Mouse (Mus musculus) forebrain, embryonic 14.5 days (tissue): Measurements from ENCODE around the gene Xxylt1. TPM values are rescaled to one million over a fixed set of nuclear protein-coding genes. Genes with fewer than 3 reads are reported as not detected.

ENCODE experiments used
- ATAC-seq: fragments of 200-750 bp; cut with Nextera tagmentation; 2 replicates; pipeline ENCODE4 v1.8.0; 2017; ENCODE audit warnings: mild to moderate bottlenecking, moderate library complexity
- DNase-seq: peaks from one replicate; pipeline ENCODE4 v3.0.0-alpha.2; 2015; ENCODE audit warnings: low spot score
- H3K27ac ChIP-seq: fragments of 300-500 bp; sonication (generic); 2 replicates; pipeline ENCODE4 v1.5.1; 2014; ENCODE audit warnings: low read depth, mild to moderate bottlenecking, control low read depth, low read length, moderate library complexity
- H3K27me3 ChIP-seq: fragments of 300-500 bp; sonication (generic); replicated peaks from 2 replicates; pipeline ENCODE4 v1.6.1; 2014; ENCODE audit warnings: low read length, control low read depth, mixed read lengths; ENCODE audit not compliant: control insufficient read depth, insufficient read depth
- H3K36me3 ChIP-seq: fragments of 300-500 bp; sonication (generic); 2 replicates; pipeline ENCODE4 v1.6.1; 2014; ENCODE audit warnings: low read length, control low read depth; ENCODE audit not compliant: control insufficient read depth, insufficient read depth
- H3K4me1 ChIP-seq: fragments of 300-500 bp; sonication (generic); 2 replicates; pipeline ENCODE4 v1.6.1; 2014; ENCODE audit warnings: antibody characterized with exemption, low read length, control low read depth; ENCODE audit not compliant: control insufficient read depth, insufficient read depth
- H3K4me2 ChIP-seq: fragments of 300-500 bp; sonication (generic); 2 replicates; pipeline ENCODE4 v1.6.1; 2014; ENCODE audit warnings: mild to moderate bottlenecking, control low read depth, low read length
- H3K4me3 ChIP-seq: fragments of 300-500 bp; sonication (generic); 2 replicates; pipeline ENCODE4 v1.5.1; 2014; ENCODE audit warnings: low read depth, low read length, control low read depth
- H3K9ac ChIP-seq: fragments of 300-500 bp; sonication (generic); 2 replicates; pipeline ENCODE4 v1.6.1; 2014; ENCODE audit warnings: mild to moderate bottlenecking, low read length, control low read depth, moderate library complexity
- H3K9me3 ChIP-seq: fragments of 300-500 bp; sonication (generic); replicated peaks from 2 replicates; pipeline ENCODE4 v1.6.1; 2016; ENCODE audit warnings: low read length, control low read depth, mixed read lengths; ENCODE audit not compliant: control insufficient read depth
- WGBS: fragments of 180-500 bp; shearing (Covaris S2); extraction: QIAGEN DNeasy Blood & Tissue Kit; methylation state at CpG from one replicate; pipeline ENCODE4 v1.1.7; 2014; 5-methylcytosine and 5-hydroxymethylcytosine counted together
- polyA plus RNA-seq: library from polyadenylated mRNA; unstranded; fragments of >200 nt; fragmentation: Nextera tagmentation; extraction: Ambion mirVana; gene quantifications from 2 replicates; pipeline ENCODE4 v1.2.1, GENCODE M21; 2014

Gene Xxylt1
- polyA plus RNA-seq, 1 experiment from 2014 or later, result 8.5 TPM

GRCm38 (mm10) chr16:30925496-30925895, 155.7 kb downstream of the Xxylt1 start:
- no peak for DNase-seq

DNA sequence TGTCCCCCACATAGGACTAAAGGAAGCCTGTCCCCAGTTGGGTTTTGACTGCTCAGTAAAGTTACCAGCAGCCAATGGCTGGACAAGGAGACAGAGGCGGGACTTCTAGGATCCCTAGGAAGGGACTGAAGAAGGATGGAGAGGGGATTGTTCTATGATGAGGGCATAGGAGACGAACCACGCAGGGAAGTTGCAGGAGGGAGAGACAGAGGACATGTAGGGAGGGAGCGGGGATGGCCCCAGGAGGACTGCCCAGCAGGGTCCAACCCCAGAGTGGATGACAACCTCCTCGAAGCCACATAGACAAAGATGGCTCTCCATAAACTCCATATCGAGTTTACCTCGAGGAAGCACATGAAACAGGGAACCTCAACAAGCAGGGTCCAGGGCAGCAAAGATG, 157.3 kb downstream of the Xxylt1 start:
- ATAC-seq (no peak), DNase-seq (no peak)
- 71% methylated on average over 7 of the region's 7 CpGs for WGBS

More at GRCm38 (mm10) chr16:30925496-30925895, 155.7 kb downstream of the Xxylt1 start:
- Histone ChIP-seq H3K4me3 (no peak overlapping the region), H3K9ac (no peak overlapping the region), H3K27ac (no peak overlapping the region), H3K4me2 (no peak overlapping the region), H3K27me3 (no peaks in the 10 kb centered on the region), H3K9me3 (no peaks in the 10 kb centered on the region), H3K4me1 (no peaks in the 10 kb centered on the region), H3K36me3 (no peaks in the 10 kb centered on the region)
- no peak for ATAC-seq
- WGBS, result 79% methylated on average over 4 of the region's 4 CpGs

DNA sequence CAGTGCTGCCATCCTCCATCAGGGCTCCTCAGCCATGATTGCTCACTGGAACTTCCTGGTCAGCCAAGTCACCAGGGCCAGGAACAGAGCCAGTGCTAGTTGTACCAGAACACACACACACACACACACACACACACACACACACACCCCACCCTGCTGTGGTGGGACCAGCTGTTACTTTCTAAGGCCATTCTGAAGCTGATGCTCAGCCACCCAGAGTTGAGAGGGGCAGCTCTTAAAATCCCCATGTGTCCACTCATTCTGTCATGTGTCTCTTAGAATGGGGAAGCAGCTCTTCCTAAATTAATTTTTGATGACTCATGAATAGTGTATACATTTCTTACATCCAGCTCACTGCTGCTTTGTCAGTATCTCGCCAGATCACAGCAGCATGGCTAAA, 158.7 kb downstream of the Xxylt1 start:
- ATAC-seq, result no peak
- H3K4me3 ChIP-seq, result no peak overlapping the region
- 69% methylated on average over 1 of the region's 1 CpGs for WGBS
- no peak overlapping the region for H3K4me2 ChIP-seq
- no peak for DNase-seq
- H3K27me3 ChIP-seq, result no peaks in the 10 kb centered on the region
- no peaks in the 10 kb centered on the region for H3K9me3 ChIP-seq
- H3K27ac ChIP-seq, result no peak overlapping the region
- H3K4me1 ChIP-seq, result no peaks in the 10 kb centered on the region
- no peak overlapping the region for H3K9ac ChIP-seq
- no peaks in the 10 kb centered on the region for H3K36me3 ChIP-seq

More for the DNA sequence above, 157.3 kb downstream of the Xxylt1 start:
- Histone ChIP-seq H3K27ac (no peak overlapping the region), H3K36me3 (no peaks in the 10 kb centered on the region), H3K9ac (no peak overlapping the region), H3K4me3 (no peak overlapping the region), H3K27me3 (no peaks in the 10 kb centered on the region), H3K4me2 (no peak overlapping the region), H3K4me1 (no peaks in the 10 kb centered on the region), H3K9me3 (no peaks in the 10 kb centered on the region)

GRCm38 (mm10) chr16:30918866-30919265, 162.4 kb downstream of the Xxylt1 start:
- Histone ChIP-seq H3K9me3 (no peaks in the 10 kb centered on the region), H3K27me3 (no peaks in the 10 kb centered on the region), H3K4me3 (no peak overlapping the region), H3K27ac (no peak overlapping the region), H3K9ac (no peak overlapping the region), H3K36me3 (no peaks in the 10 kb centered on the region), H3K4me2 (no peak overlapping the region), H3K4me1 (no peaks in the 10 kb centered on the region)
- ATAC-seq (no peak), DNase-seq (no peak)
- WGBS, result 96% methylated on average over 7 of the region's 7 CpGs

DNA sequence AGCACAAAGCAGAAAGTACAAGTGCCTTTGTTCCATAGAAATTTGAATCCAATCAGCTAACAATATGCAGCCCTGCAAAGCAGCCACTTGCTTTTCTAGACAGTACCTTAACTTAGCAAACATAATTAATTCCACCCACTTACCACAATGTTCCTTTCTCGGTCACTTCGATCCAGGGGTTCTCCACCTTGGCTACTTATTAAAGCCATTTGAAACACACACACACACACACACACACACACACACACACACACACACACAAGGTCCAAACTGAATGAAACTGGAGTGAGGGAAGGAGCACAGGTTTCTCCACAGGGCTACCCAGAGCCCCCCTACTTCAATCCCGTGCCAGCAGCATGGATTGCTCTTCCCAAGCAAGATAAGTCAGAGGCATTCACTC, 164.3 kb downstream of the Xxylt1 start:
- Histone ChIP-seq H3K36me3 (no peaks in the 10 kb centered on the region), H3K27ac (no peak overlapping the region), H3K4me2 (no peak overlapping the region), H3K9me3 (no peaks in the 10 kb centered on the region), H3K4me1 (no peaks in the 10 kb centered on the region), H3K4me3 (no peak overlapping the region), H3K9ac (no peak overlapping the region), H3K27me3 (no peaks in the 10 kb centered on the region)
- WGBS, result 47% methylated on average over 3 of the region's 3 CpGs
- ATAC-seq (no peak), DNase-seq (no peak)

DNA sequence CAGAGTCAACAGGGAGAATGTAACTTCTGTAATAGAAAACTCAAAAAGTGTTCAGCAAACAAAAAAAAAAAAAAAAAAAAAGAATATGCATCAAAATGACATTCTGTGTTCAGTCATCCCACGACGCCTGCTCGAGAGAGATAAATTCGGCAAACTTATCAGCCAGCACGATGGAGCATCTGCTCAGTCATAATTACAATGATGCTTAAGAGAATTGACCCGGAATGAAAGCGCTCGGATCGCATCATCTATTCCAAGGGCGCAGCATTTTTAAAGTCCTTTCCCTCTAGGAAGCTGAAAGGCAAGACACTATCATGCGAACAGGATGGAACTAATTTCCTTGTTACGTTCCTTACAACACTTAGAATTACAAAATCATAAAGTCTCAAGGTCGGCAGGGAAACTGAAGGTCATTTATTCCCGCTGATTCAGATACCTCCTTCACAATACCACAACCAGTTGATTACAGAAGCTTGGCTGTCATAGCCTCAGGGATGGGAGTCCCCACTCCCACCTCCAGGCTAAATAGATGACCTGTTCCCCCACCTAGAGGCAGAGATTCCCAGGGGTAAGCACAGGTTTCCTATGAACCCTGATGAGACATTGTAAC, 165.5 kb downstream of the Xxylt1 start:
- ATAC-seq, result no peak
- 96% methylated on average over 14 of the region's 14 CpGs for WGBS

More for the DNA sequence above, 165.5 kb downstream of the Xxylt1 start:
- H3K36me3 ChIP-seq, result no peaks in the 10 kb centered on the region
- no peak overlapping the region for H3K4me2 ChIP-seq
- H3K9me3 ChIP-seq, result no peaks in the 10 kb centered on the region
- H3K27me3 ChIP-seq, result no peaks in the 10 kb centered on the region
- no peaks in the 10 kb centered on the region for H3K4me1 ChIP-seq
- DNase-seq, result no peak
- no peak overlapping the region for H3K27ac ChIP-seq
- H3K4me3 ChIP-seq, result no peak overlapping the region
- no peak overlapping the region for H3K9ac ChIP-seq

Other genes with a start within 250 kb of the Xxylt1 start
- gene Acap2, start 119.8 kb upstream of the Xxylt1 start, polyA plus RNA-seq, result 11.3 and 15.1 TPM in 2 replicates
- 89.0 and 90.5 TPM in 2 replicates for gene Ppp1r2, start 193.8 kb upstream of the Xxylt1 start, polyA plus RNA-seq
- gene Apod, start 233.4 kb upstream of the Xxylt1 start, polyA plus RNA-seq, result 65.3 and 91.8 TPM in 2 replicates